Mouse (Mus musculus) gastrocnemius, postnatal 36 days (tissue): ENCODE measurements at regions not wholly inside any gene's neighbourhood (a gene's known extent, or its start where the extent isn't known, plus 50 kb on each side); places are given as distances from the start of the nearest gene placed in this dataset.
A peak's percentile ranks its signal among the peaks of the same experiment; 100 is the strongest.

Experiments used
- DNase-seq, 2 experiments: peaks; one replicate each; pipeline ENCODE4 v3.0.0; 2022
- intact Hi-C: fragments of 180-260 bp; cut with DNase I; formaldehyde crosslinking; loops from one replicate; pipeline ENCODE4 v1.15.1; 2025

GRCm38 (mm10) chr16:53480664-53481063 is 1026.8 kb upstream of the Alcam start:
- DNase-seq, result no peak
- intact Hi-C loops, result no loop called here

DNA sequence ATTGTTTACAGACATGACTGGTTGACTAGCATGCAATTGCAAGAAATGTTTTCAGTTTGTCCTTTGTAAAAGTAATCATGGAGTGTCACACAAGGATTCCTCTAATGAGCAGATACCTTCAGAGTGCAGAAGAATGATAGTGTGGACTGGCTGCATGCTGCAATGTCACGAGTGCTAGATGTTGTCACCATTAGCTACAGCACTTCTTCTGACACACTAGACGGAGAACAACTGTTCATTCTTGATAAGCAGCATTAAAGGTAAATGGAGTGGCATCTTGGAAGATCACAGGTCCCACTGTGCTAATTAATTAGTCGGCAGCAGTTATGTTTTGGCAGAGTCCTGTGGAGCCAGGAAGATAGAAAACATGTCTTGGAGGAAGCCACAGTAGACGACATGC is 985.6 kb upstream of the Alcam start:
- intact Hi-C loops, result no loop called here
- no peak for DNase-seq

- intact Hi-C loops, result no loop called here
- no peak for DNase-seq
Measured at GRCm38 (mm10) chr16:53418416-53418815, 964.5 kb upstream of the Alcam start.

GRCm38 (mm10) chr16:53385176-53385575 is 931.3 kb upstream of the Alcam start:
- DNase-seq, result no peak
- intact Hi-C loops, result no loop called here

DNA sequence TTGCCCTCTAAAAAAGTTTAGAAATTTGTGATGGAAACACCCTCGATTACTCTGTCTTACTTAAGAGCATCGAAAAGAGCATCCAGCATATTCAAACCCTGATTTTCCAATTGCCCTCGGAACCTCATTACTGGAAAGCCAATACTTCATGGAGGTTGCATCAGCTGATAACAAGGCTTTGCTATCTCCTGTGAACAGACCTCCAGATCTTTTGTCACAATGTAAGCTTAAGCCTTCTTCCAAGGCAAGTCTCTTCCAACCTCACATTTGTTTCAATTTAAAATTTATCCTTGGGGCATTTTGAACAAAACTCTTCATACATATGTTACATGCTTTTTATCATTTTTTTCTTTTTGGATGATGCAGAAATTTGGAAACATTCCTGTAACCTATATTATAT is 888.3 kb upstream of the Alcam start:
- no peak for DNase-seq
- intact Hi-C loops, result no loop called here

- no peak for DNase-seq
- intact Hi-C loops, result no loop called here
Measured at GRCm38 (mm10) chr16:53326353-53326752, 872.5 kb upstream of the Alcam start.

DNA sequence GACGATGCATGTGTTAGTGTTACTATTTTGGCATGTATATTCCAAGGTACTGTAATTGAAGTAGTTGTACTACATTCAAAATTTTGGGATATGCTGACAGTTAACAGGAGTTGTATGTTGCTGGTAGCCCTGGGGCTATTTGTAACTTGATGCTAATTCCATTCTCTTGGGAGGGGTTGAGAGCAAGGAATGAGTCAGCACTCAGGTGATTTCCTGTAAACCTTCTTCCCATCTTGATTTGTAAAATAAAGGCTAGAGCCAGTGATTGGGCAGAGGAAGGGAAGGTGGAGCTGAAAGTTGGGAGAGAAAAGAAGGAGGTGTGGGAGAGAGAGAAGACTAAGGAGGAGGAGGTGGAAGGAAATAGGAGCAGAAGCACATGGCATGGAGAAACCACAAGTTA is 838.2 kb upstream of the Alcam start:
- intact Hi-C loops, result no loop called here
- DNase-seq, result no peak

GRCm38 (mm10) chr16:53282014-53282413 is 828.1 kb upstream of the Alcam start:
- intact Hi-C loops, result no loop called here
- no peak for DNase-seq

GRCm38 (mm10) chr16:53266116-53266515 is 812.2 kb upstream of the Alcam start:
- peak; percentile 14 for DNase-seq
- intact Hi-C loops, result no loop called here

- no peak for DNase-seq
- intact Hi-C loops, result no loop called here
Measured at GRCm38 (mm10) chr16:53245365-53245764, 791.5 kb upstream of the Alcam start.

GRCm38 (mm10) chr16:53242126-53242537 is 788.3 kb upstream of the Alcam start:
- intact Hi-C loops, result no loop called here
- DNase-seq, result no peak

GRCm38 (mm10) chr16:53218886-53219285 is 765.0 kb upstream of the Alcam start:
- no peak for DNase-seq

GRCm38 (mm10) chr16:53201449-53201848 is 747.6 kb upstream of the Alcam start:
- DNase-seq, result no peak
- intact Hi-C loops, result no loop called here

More at GRCm38 (mm10) chr16:53218886-53219285, 765.0 kb upstream of the Alcam start:
- intact Hi-C loops, result no loop called here

DNA sequence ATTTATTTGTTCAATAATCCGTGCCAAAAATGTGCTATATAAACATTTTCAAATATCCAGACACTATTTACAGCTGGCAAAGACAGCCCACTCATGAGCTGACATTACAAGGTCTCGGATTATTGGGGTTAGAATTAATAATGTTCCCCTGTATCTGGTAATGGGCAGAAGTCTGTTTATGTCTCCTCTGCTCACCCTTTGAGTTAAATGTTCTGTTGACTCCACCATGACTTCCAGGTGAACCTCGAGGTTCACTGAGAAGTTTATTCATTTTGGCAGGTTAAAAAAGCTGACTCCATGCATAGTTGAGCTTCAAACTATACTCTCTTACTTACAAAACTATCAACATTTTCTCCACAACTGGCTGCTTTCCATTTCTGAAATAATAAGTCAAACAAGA is 732.6 kb upstream of the Alcam start:
- DNase-seq, result no peak
- intact Hi-C loops, result no loop called here

- intact Hi-C loops, result no loop called here
- no peak for DNase-seq
Measured at GRCm38 (mm10) chr16:53156352-53156751, 702.5 kb upstream of the Alcam start.

- no peak for DNase-seq
- intact Hi-C loops, result no loop called here
Measured at GRCm38 (mm10) chr16:53130677-53131076, 676.8 kb upstream of the Alcam start.

- intact Hi-C loops, result no loop called here
Measured at GRCm38 (mm10) chr16:53108726-53109125, 654.9 kb upstream of the Alcam start.

DNA sequence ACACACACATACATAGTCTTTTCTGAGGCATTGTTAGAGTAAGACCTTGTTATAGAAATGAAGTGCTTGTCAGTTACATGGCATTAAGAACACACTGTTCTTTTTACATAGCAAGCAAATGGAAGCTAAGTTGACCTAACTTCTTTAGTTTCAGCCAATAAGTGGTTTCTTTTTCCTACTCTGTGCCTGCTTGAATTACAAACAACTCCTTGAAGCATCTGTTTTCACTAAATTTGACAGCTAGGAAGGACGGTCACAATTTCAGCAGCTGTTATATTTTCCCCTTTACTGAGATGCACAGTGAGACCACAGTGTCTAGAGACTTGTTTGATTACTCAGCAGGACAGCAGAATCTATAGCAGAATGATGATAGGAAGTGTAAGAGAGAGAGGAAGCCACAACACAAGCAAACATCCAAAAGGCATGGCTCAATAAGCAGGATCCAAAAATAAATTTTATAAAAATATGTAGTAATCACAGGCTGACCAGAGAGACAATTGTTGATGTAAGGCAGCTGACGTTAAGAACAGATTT is 641.6 kb upstream of the Alcam start:
- DNase-seq, result no peak
- intact Hi-C loops, result no loop called here

More at GRCm38 (mm10) chr16:53108726-53109125, 654.9 kb upstream of the Alcam start:
- DNase-seq, result no peak

GRCm38 (mm10) chr16:53073856-53074568 is 620.1 kb upstream of the Alcam start:
- intact Hi-C loops, result no loop called here
- DNase-seq, result no peak

DNA sequence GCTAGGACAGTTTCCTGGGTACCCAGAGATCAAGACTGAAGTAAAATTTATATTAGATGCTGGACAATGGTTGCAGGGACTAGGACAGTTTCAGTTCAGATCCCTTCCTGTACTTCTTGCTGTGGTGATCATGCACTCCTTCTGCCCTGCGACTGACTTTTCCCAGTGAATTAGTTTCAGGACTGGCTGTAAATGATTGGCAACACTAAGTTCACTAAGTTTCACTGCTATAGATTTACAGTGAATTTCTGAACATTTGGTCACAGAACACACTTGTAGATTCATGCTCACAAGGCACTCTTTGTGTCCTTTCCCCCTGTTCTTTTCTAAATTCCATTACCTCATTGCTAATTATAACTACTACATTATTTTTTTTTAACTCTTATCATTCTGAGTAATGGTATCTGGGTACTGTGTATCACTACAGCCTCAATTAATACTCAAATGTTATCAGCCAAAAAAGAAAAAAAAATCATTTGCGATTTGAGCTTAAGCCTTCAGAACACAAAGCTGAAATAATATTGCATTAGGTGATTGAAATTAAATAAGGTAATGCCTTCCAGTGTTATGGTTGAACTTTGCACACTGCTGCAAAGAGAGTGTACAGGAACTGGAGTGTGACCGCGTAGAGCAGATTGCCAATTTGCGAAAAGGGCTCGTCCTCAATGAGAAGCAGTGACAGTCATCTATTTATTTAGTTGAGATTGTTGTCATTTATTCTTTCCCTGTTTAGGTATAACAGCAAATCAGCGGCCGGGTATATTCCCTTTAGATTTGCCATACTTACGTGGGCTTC is 618.2 kb upstream of the Alcam start:
- intact Hi-C loops, result no loop called here
- DNase-seq, result no peak

GRCm38 (mm10) chr16:53064151-53064550 is 610.3 kb upstream of the Alcam start:
- intact Hi-C loops, result no loop called here

DNA sequence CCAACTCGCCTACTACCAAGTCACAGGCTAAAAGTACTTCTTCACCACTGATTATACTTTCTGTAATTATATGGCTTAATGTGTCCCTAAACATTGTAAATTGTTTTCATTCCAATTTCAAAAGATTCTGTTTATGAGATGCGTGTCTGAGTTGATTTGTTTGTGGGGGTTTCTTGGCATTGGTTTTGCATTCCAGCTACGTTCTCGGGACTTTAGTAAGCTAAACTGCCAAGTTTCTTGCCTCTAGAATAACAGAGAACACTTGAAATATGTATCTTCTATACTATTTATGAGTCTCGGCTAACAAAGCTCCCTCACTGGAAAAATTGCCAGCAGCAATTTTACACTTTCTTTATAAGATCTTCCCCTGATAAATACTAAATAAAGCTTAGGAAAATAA is 609.2 kb upstream of the Alcam start:
- no peak for DNase-seq

More at GRCm38 (mm10) chr16:53064151-53064550, 610.3 kb upstream of the Alcam start:
- DNase-seq, result no peak

More for the DNA sequence above, 609.2 kb upstream of the Alcam start:
- intact Hi-C loops, result no loop called here
